Mouse (Mus musculus): Measurements from ENCODE around the gene Cdc42ep2. TPM values are rescaled to one million over a fixed set of nuclear protein-coding genes. Genes with fewer than 3 reads are reported as not detected.
A peak's percentile ranks its signal among the peaks of the same experiment; 100 is the strongest.

Gene Cdc42ep2
- polyA plus RNA-seq, 1 experiment from 2014 or later: 20.4 TPM

DNA sequence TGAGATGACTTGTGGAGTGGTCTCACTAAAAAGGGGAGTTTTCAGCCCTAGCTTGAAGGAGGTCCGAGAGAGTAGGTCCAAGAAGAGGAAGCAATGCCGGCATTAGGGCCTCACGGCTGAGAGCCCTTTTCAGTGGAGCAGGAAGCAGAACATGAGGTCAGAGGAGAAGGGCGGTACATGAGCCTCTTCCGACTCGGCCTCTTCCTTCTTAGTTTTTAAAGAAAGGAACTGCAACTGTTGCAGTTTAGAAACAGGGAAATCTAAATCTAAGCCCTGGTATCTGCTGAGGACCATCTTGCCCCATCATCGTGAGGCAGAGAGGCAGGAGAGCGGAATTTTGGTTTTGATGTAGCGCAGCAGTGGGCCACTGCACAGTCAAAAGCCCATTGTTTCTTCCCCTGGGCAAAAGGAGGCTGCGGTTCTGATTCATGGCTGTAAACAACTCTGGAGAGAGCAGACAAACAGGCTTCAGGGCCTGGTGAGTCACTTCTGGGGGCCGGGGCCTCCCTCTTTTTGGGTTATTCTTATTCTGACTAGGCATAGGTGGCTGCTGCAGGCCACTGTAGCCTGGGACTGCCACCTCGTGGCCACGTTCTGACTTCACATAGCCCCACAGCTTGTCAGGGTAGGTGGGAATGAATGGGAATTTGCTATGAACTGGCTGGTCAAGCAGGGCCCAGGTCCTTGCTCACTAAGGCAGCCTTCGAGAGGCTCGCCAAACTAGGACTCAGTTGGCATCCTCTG lies 46.8 kb downstream of the Cdc42ep2 start, which contains the start of gene Slc25a45:
Gene Slc25a45 (plus strand): TSS at position 191 of the 744 bp plus-strand sequence.
- Histone ChIP-seq H3K9ac (ENCODE audit: low read depth, low read length) (peak within 1 kb of the TSS; percentile 41; the same call in 1 of the 2 replicates), H3K4me1 (ENCODE audit: control insufficient read depth, insufficient read depth, low read length) (peaks cover 12% of the 10 kb centered on the region), H3K27ac (ENCODE audit: low read length) (no peak within 1 kb of the TSS), H3K9me3 (replicated peaks; ENCODE audit: control insufficient read depth, low read length, poor library complexity, severe bottlenecking) (no peaks in the 10 kb centered on the region), H3K4me2 (ENCODE audit: low read length) (no peak within 1 kb of the TSS), H3K27me3 (ENCODE audit: control insufficient read depth, insufficient read depth, low read depth, low read length) (no peaks in the 10 kb centered on the region), H3K4me3 (ENCODE audit: low read depth, low read length) (no peak within 1 kb of the TSS), H3K36me3 (ENCODE audit: control insufficient read depth, insufficient read depth, low read length) (no peaks in the 10 kb centered on the region)
- 49% methylated on average over 15 of the region's 15 CpGs for WGBS
- no peak for ATAC-seq

GRCm38 (mm10) chr19:5874969-5875480 lies 49.6 kb downstream of the Cdc42ep2 start, which contains the start of gene Frmd8:
Gene Frmd8, minus strand, starts transcription at chr19:5875274.
- WGBS: under 1% methylated on average over 37 of the region's 37 CpGs
- peak; percentile 88 for ATAC-seq
- peak within 1 kb of the TSS; percentile 95 for H3K4me2 ChIP-seq (ENCODE audit: low read length)
- H3K9me3 ChIP-seq (replicated peaks; ENCODE audit: control insufficient read depth, low read length, poor library complexity, severe bottlenecking): no peaks in the 10 kb centered on the region
- H3K4me1 ChIP-seq (ENCODE audit: control insufficient read depth, insufficient read depth, low read length): peaks cover 14% of the 10 kb centered on the region
- H3K4me3 ChIP-seq (ENCODE audit: low read depth, low read length): peak within 1 kb of the TSS; percentile 76
- H3K27me3 ChIP-seq (ENCODE audit: control insufficient read depth, insufficient read depth, low read depth, low read length): no peaks in the 10 kb centered on the region
- H3K27ac ChIP-seq (ENCODE audit: low read length): peak within 1 kb of the TSS; percentile 77
- peak within 1 kb of the TSS; percentile 88 for H3K9ac ChIP-seq (ENCODE audit: low read depth, low read length)
- H3K36me3 ChIP-seq (ENCODE audit: control insufficient read depth, insufficient read depth, low read length): no peaks in the 10 kb centered on the region

- H3K4me1 ChIP-seq (ENCODE audit: control insufficient read depth, insufficient read depth, low read length): peaks cover 14% of the 10 kb centered on the region
- H3K4me2 ChIP-seq (ENCODE audit: low read length): peak overlapping the region; percentile 95
- H3K4me3 ChIP-seq (ENCODE audit: low read depth, low read length): peak overlapping the region; percentile 76
- H3K9me3 ChIP-seq (replicated peaks; ENCODE audit: control insufficient read depth, low read length, poor library complexity, severe bottlenecking): no peaks in the 10 kb centered on the region
- peak; percentile 3; the same call in 1 of the 2 replicates for ATAC-seq
- H3K36me3 ChIP-seq (ENCODE audit: control insufficient read depth, insufficient read depth, low read length): no peaks in the 10 kb centered on the region
- 7% methylated on average over 13 of the region's 13 CpGs for WGBS
- peak overlapping the region; percentile 88 for H3K9ac ChIP-seq (ENCODE audit: low read depth, low read length)
- no peak overlapping the region for H3K27ac ChIP-seq (ENCODE audit: low read length)
- H3K27me3 ChIP-seq (ENCODE audit: control insufficient read depth, insufficient read depth, low read depth, low read length): no peaks in the 10 kb centered on the region
Measured at GRCm38 (mm10) chr19:5874391-5874968, 50.1 kb downstream of the Cdc42ep2 start.

DNA sequence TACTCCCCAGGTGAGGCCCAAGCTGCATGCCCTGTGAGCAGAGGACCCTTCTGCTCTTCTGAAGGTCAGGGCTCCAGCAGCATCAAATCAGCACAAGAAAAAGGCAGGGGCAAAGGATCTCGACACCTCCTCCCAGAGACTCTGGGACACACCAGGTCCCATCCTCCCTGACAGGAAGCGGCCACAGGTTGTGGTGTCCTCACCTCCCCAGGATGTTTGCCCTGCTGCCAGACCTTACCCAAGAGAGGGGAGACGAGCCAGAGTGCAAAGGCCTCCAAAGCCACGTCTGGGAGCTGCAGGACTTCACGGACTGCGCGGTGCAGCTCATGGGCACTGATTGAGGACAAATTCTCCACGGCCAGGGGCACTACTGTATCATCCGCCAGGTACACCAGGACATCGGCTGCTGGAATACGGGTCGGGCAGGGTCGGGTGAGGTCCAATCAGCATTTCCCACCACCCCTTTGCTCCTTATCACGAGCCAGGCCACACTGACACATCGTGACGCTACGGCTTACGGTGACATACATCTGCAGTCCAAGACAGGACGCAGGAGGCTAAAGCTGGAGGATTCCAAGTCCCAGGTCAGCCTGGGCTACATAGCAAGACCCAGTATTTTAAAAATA lies 51.6 kb downstream of the Cdc42ep2 start:
- 0 out of 2 replicates have a peak, but pooled peaks cover 2% of the 10 kb centered on the region for H3K36me3 ChIP-seq (ENCODE audit: control insufficient read depth, insufficient read depth, low read length)
- no peaks in the 10 kb centered on the region for H3K27me3 ChIP-seq (ENCODE audit: control insufficient read depth, insufficient read depth, low read depth, low read length)
- 0 out of 2 replicates have a peak overlapping the region, but pooled peaks have one; percentile 4 for H3K9ac ChIP-seq (ENCODE audit: low read depth, low read length)
- WGBS: 93% methylated on average over 19 of the region's 19 CpGs
- H3K27ac ChIP-seq (ENCODE audit: low read length): no peak overlapping the region
- ATAC-seq: no peak
- H3K4me2 ChIP-seq (ENCODE audit: low read length): no peak overlapping the region
- peaks cover 14% of the 10 kb centered on the region for H3K4me1 ChIP-seq (ENCODE audit: control insufficient read depth, insufficient read depth, low read length)
- no peaks in the 10 kb centered on the region for H3K9me3 ChIP-seq (replicated peaks; ENCODE audit: control insufficient read depth, low read length, poor library complexity, severe bottlenecking)
- H3K4me3 ChIP-seq (ENCODE audit: low read depth, low read length): no peak overlapping the region

- 95% methylated on average over 4 of the region's 4 CpGs for WGBS
- H3K4me3 ChIP-seq (ENCODE audit: low read depth, low read length): no peak overlapping the region
- H3K9me3 ChIP-seq (replicated peaks; ENCODE audit: control insufficient read depth, low read length, poor library complexity, severe bottlenecking): no peaks in the 10 kb centered on the region
- ATAC-seq: no peak
- no peak overlapping the region for H3K9ac ChIP-seq (ENCODE audit: low read depth, low read length)
- H3K27me3 ChIP-seq (ENCODE audit: control insufficient read depth, insufficient read depth, low read depth, low read length): no peaks in the 10 kb centered on the region
- no peak overlapping the region for H3K27ac ChIP-seq (ENCODE audit: low read length)
- 0 out of 2 replicates have a peak, but pooled peaks cover 2% of the 10 kb centered on the region for H3K36me3 ChIP-seq (ENCODE audit: control insufficient read depth, insufficient read depth, low read length)
- peaks cover 14% of the 10 kb centered on the region for H3K4me1 ChIP-seq (ENCODE audit: control insufficient read depth, insufficient read depth, low read length)
- no peak overlapping the region for H3K4me2 ChIP-seq (ENCODE audit: low read length)
Measured at GRCm38 (mm10) chr19:5872528-5872927, 52.1 kb downstream of the Cdc42ep2 start.

DNA sequence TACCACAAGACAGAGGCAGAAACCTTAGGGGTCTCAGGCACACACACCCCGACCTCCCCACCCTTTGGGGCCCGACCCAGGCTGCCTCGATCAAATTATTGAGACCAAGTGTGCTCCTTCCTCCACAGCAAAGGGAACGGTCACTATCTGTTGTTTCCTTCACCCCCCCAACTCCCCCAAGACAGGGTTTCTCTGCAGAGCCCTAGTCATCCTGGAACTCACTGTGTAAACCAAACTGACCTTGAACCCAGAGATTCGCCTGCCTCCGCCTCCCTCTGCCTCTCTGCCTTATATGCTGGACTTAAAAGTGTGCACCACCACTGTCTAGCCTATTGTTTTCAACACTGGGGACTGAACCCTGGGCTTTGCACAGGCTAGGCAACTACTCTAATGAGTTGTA lies 52.9 kb downstream of the Cdc42ep2 start:
- peaks cover 14% of the 10 kb centered on the region for H3K4me1 ChIP-seq (ENCODE audit: control insufficient read depth, insufficient read depth, low read length)
- H3K27ac ChIP-seq (ENCODE audit: low read length): no peak overlapping the region
- H3K4me3 ChIP-seq (ENCODE audit: low read depth, low read length): no peak overlapping the region
- no peaks in the 10 kb centered on the region for H3K27me3 ChIP-seq (ENCODE audit: control insufficient read depth, insufficient read depth, low read depth, low read length)
- no peak overlapping the region for H3K9ac ChIP-seq (ENCODE audit: low read depth, low read length)
- 60% methylated on average over 6 of the region's 6 CpGs for WGBS
- ATAC-seq: no peak
- 0 out of 2 replicates have a peak, but pooled peaks cover 2% of the 10 kb centered on the region for H3K36me3 ChIP-seq (ENCODE audit: control insufficient read depth, insufficient read depth, low read length)
- H3K4me2 ChIP-seq (ENCODE audit: low read length): no peak overlapping the region
- H3K9me3 ChIP-seq (replicated peaks; ENCODE audit: control insufficient read depth, low read length, poor library complexity, severe bottlenecking): no peaks in the 10 kb centered on the region

DNA sequence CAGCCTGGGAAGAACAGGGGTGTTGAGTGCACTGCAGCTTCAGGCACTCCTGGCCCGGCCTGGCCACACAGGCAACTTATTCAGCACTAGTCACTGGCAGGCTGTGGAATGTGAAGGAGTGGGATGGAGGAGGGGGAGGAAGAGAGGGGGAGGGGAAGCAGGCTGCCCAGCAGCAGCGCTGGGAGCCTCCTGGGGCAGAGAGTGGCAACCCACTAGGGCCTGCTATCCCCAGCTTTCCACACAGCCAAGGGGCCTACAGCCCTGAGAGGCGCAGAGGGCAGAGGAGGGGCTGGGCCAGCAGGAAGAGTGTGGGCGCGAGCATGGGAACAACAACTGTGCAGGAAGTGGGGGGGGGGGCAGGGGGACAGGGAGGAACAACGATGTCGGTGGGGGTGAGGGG lies 53.3 kb downstream of the Cdc42ep2 start:
- Histone ChIP-seq H3K27ac (ENCODE audit: low read length) (no peak overlapping the region), H3K4me2 (ENCODE audit: low read length) (no peak overlapping the region), H3K27me3 (ENCODE audit: control insufficient read depth, insufficient read depth, low read depth, low read length) (no peaks in the 10 kb centered on the region), H3K36me3 (ENCODE audit: control insufficient read depth, insufficient read depth, low read length) (0 out of 2 replicates have a peak, but pooled peaks cover 2% of the 10 kb centered on the region), H3K9ac (ENCODE audit: low read depth, low read length) (0 out of 2 replicates have a peak overlapping the region, but pooled peaks have one; percentile 14), H3K4me1 (ENCODE audit: control insufficient read depth, insufficient read depth, low read length) (peaks cover 14% of the 10 kb centered on the region), H3K9me3 (replicated peaks; ENCODE audit: control insufficient read depth, low read length, poor library complexity, severe bottlenecking) (no peaks in the 10 kb centered on the region), H3K4me3 (ENCODE audit: low read depth, low read length) (no peak overlapping the region)
- no peak for ATAC-seq
- 9% methylated on average over 6 of the region's 7 CpGs for WGBS

GRCm38 (mm10) chr19:5868096-5868495 lies 56.5 kb downstream of the Cdc42ep2 start:
- Histone ChIP-seq H3K9me3 (replicated peaks; ENCODE audit: control insufficient read depth, low read length, poor library complexity, severe bottlenecking) (no peaks in the 10 kb centered on the region), H3K36me3 (ENCODE audit: control insufficient read depth, insufficient read depth, low read length) (peaks cover 17% of the 10 kb centered on the region), H3K27me3 (ENCODE audit: control insufficient read depth, insufficient read depth, low read depth, low read length) (no peaks in the 10 kb centered on the region), H3K27ac (ENCODE audit: low read length) (no peak overlapping the region), H3K4me2 (ENCODE audit: low read length) (no peak overlapping the region), H3K4me1 (ENCODE audit: control insufficient read depth, insufficient read depth, low read length) (0 out of 2 replicates have a peak, but pooled peaks cover 2% of the 10 kb centered on the region), H3K9ac (ENCODE audit: low read depth, low read length) (no peak overlapping the region), H3K4me3 (ENCODE audit: low read depth, low read length) (no peak overlapping the region)
- ATAC-seq: no peak
- WGBS: 87% methylated on average over 6 of the region's 6 CpGs

Measured in midbrain, embryonic 16.5 days (tissue).